Mouse (Mus musculus) cerebellum, adult 9-10 months (tissue): ENCODE measurements around the gene Tmem189.
"Not testable (repeated sequence)": the region's sequence is repeated elsewhere in the genome, so short reads cannot be mapped to it uniquely, and the experiment has no call there.

Experiments used
- DNase-seq: peaks from one replicate; pipeline ENCODE4 v3.0.0; 2022

The Tmem189 gene

DNA sequence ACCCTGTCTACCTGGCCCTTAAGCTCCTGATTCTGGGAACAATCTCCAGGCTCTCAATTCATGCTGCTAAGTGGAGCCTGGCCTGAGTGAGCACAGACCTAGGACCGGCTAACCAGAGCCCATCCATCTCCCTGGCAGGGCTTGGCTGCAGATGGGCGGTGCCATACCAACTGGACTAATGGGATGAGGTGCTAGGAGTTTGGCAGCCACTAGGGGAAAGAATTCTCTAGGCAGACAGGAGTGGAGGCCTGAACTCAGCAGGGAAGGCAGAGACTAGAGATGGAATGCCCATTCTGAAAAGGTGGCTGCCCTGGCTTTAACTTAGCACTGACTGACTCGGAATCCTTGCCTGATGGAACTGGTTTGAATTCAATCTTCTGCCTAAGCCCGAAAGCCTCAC is 43.2 kb downstream of the Tmem189 start:
- no peak for DNase-seq

DNA sequence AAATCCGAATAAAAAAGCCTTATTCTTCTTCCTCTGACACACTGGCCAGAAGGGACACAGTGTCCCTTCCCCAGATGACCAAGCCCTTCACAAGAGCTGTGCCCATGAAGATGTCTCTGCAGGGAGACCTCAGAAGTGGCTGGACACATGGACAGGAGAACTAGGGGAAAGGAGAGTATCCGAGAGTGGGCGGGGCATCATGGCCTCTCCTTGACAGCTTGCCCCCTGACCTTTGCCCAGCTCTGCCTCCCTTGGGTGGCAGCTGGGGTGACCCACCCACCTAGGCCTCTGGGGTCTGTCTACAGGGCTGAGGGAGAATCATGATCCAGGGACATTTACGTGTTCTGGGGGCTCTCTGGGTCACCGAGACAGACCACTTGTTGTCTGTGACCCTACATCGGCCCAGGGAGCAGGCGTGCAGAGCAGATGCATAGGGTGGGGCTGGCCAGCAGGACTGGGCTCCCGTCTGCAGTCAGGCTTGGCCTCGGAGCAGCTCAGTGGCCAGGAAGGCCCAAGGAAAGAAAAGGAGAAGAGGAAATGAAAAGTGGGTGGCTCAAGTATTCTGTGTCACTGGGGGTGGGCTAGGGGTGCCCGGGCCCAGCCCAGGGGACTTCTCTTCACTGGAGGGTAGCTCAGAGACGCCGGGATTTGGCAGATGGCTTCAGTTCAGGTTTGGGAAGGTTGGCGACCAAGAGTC is 46.1 kb downstream of the Tmem189 start:
- not testable (repeated sequence) for DNase-seq

DNA sequence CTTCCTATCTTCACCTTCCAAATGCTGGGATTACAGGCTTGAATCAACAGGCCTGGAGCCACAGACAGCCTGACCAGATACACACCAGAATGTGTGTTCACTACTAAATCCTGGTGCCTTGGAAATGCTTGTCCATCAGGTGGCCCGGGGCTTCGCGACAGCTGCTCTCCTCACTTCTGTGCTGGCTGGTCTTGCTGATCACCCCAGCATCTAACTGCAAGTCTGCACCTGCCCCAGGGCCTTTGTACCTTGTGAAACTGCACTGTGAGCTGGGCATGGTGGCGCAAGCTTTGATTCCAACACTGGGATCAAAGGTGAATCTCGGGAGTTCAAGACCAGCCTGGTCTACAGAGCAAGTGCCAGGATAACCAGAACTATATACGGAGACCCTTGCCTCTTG is 47.5 kb downstream of the Tmem189 start:
- DNase-seq, result no peak

DNA sequence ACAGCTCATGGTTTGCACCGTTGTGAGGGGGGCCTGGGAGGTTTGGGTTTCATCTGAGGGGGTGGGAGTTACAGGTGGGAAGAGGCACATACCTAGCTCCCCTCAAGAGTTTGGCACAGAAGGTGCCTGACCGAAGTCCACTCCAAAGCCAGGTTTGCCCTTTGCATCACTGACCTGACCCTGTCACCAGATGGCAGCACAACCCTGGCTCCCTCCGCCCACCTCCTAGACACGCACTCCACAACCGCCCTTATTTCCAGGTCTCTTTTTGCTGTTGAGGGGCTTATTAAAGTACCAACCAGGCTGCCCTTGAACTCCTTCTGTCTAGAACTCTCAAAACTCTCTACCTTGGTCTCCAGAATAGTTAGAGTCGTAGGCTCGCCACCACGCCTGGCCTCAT is 48.3 kb downstream of the Tmem189 start:
- no peak for DNase-seq

DNA sequence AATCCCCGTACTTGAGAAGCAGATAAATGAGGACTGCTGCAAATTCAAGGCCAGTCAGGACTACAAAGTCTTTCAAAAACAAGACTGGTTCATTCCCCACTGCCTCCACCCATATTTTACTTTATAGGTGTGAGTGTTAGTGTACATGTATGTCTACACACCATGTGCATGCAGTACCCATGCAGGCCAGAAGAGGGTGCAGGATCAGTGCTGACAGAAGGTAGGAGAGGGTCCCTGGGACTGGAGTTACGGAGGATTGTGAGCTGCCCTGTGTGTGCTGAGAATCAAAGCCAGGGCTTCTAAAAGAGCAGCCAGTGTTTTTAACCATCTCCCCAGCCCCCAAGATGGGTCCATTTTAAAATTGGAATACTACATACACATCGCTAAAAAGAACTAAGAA is 49.3 kb downstream of the Tmem189 start:
- no peak for DNase-seq

DNA sequence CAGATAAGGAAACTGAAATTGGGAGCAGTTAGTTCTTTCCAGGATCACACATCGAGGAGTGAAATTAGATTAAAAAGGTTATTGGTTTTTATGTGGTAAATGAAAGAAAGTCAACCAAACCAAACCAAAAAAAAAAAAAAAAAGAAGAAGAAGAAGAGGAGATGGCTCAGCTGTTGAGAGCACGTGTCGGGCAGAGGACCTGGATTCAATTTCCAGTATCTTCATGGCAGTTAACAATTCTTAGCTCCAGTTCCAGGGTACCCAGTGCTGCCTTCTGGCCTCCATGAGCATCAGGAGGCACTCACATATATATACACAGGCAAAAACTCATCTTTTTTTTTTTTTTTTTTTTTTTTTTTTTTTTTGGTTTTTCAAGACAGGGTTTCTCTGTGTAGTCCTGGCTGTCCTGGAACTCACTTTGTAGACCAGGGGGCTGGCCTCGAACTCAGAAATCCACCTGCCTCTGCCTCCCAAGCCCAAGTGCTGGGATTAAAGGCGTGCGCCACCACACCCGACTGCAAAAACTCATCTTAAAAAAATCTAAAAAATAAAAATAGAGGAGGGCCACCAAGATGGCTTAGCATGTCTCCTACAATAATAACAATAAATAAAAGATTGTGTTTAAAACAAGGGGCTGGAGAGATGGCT is 54.6 kb downstream of the Tmem189 start:
- DNase-seq, result peak; percentile 60

DNA sequence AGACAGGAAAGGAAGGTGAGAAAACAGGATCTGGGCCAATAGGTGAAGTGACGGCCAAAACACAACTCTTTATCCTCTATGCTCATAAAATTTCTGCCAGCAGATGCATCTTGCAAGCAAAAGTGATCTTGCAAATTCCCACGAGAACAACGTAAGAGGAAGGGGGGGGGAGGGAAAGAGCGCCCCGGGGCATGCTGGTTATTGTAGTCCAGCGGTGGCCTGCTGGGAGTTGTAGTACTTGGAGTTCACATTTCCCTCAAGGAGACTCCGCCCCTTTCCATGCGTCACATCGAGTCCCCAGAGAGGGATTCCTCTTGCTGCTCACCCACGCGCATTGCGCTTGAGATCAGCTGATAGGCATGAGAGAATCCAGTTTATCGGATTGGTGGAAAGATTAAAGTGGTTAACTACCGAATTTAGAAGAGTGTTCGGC is 55.3 kb downstream of the Tmem189 start:
- peak; percentile 99 for DNase-seq

DNA sequence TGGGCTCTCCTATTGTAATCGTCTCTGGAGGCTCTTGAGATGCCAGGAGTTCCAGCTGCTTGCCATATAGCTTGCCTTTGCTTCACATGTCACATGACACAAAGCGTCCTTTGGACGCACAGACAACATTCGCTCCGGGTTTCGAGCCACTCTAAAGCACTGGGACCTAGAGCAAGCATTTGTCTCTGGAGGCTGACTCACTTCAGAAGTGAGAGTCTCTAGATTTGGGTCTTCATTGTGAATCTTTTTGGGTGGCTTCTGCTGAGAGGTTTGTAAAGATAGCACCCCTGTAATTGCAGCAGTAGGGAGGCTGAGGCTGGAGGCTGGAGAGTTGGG is 56.1 kb downstream of the Tmem189 start:
- no peak for DNase-seq

DNA sequence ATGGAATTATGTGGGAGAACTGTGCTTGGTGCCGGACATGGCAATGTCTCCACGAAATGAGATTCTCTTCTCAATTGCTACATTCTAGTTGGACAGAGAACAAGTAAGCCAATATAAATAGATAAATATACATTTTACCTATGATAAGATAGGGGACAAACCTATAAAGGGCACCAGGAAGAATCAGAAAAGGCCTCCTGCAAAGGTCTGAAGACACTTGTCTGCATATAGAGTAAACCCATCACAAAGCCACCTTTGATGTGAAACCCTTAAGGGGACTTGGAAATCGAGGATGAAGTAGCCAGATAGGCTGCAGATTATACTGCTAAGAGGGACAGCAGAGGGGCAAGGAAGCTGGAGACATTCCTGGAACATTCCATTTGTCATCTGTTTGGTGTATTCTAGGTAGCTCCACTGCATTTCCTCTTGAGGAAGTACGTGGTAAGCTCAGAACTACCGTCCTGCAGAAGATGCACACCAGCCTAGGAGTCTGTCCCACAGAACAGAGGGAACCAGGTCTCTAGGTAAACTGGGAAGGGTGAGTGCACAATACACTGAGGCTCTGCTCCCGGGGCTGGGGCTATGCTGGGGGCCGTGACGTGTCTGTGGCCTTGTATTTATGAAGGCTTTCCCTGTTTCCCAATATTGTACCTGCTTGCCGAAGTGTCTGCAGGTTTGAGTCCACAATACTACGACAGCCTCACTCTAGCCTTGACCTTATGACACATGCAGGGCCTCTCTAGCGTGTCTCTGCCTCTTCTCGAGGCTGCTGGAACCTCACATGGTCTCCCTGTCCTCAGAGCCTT is 56.7 kb downstream of the Tmem189 start:
- DNase-seq, result peak; percentile 70

DNA sequence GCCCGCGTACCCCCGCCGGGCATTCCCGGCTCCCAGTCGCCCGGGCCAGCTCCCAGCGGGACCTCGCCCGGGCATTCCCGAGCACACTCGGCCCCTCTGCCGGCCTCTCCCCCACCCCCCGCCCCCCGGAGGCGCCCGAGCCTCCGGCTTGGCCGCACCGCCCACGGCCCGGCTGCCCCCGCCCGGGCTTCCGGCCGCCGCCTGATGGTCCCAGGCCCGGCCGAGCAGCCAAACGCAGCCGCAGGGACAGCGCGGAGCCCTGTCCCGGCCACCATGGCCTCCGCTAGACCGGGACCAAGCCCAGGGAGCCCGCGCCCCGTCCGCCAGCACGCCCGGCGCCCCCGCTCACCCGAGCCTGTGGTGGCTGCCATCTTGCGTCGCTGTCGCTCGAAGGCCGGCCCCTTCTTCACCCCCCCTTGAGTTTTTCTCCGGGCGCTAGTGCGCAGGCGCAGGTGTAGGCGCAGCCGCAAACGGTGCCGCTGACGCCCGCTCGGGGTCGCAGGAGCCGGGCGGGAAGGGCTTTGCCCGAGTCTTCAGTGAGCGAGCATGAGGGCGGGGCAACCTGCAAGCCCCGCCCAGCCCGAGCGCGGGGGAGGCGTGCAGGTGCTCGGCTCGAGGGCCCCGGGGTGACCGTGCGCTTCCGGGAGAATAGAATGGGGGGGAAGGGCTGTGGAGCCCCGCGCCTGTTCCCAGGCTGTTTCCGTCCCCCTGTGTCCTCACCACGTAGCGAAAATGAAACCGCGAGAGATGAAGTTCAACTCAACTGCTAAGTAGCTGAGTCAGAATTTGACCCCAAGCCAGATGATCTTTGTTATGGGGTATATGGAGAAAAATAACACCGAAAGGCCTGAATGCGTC is 57.8 kb downstream of the Tmem189 start, which contains the start of gene Ube2v1:
Gene Ube2v1 (minus strand): TSS at position 505 of the 858 bp plus-strand sequence.
- peak; percentile 98 for DNase-seq

DNA sequence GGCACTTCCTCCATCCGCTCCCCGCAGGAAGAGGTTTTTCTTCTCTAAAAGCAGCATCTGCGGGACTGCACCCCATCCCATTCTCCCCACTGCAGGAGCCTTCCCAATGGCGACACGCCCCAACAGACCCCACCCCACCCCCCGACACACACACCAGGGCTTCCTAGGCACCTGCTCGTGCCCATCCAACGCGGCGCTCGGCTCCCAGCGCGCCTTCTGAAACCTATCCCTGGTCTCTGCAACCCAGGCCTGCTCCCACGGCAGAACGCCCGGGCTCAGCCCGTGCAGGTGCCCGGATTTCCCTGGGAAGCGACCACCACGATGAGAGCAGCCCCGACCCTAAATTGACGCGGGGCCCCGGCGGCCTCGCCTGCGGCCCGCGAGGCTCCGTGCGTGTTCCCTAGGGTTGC is 58.4 kb downstream of the Tmem189 start:
- peak; percentile 65 for DNase-seq

DNA sequence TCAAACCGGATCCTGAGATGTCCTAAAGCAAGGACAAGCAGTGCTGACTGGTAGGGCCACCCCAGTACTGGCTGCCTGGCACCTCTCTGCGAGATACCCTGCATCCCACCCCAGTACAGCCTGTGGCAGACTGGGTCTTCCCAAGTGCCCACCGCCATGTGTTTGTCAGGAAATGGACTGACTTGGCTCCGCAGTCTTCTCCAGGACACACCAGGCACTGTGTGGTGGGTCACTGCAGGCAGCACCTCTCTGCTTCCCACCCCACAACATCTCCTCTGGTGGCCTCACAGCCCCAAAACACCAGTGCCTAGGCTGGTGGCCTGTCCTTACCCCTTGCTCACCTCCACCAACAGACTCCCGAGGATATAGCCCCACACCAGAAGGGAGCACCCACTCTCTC is 59.2 kb downstream of the Tmem189 start:
- peak; percentile 57 for DNase-seq

DNA sequence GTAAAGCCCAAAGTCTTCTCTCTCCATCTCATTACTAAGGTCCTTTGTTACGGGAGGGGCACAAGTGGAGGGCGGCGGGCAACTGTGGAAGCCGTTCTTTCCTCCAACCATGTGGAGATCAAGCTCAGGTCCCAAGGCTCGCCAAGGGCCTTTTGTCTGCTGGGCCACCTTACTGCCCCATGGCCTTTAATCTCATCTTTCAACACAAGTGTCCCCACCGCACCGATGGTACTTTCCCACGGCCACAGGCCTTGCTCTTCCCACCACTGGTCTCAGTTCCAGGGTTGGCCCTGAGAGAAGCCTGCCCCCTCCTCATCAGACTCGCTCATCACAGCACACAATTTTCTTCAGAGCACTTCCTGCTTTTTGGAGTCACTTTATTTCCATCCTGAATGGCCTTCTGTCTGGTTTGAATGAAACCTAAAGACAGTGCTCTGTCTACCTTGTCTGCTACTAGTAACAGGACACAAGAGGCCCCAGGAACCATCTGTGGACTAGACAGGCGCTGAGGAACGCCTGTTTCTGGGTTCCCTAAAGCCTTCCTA is 59.9 kb downstream of the Tmem189 start:
- DNase-seq, result no peak

DNA sequence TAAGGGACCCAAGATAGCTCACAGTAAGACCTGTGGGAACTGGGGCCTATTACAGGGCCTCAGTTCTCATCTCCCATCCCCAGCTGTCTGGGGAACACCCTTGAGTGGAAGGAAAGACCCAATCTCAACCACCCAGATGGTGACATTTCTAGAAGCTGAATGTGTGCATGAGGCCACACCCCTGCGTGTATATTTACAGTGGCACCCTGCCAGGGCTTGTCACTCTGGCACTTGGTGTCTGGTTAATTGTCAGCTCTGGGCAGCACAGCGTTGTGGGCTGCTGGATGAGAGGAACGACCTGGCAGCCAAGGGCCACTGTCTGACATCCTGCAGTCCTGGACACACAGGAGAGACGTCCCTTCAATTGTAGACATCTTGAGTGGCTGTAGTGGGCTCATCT is 60.8 kb downstream of the Tmem189 start:
- DNase-seq, result no peak

DNA sequence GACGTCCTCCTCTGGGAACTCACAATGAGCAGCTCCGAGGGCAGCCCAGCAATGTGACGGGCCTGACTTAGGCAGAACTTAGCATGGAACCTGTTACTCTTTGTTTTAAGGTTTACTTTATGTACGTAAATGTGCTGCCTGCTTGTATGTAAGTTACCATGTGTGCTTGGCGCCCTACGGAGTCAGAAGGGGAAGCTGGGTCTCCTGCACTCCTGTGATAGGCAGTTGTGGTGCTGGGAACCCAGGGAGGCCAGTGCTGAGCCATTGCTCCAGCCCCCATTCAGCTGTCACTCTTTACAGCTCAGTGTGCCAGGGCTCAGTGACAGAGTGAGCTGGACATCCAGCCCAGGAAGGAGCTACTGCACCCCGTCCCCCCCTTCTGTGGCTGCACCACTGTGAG is 62.6 kb downstream of the Tmem189 start:
- DNase-seq, result no peak

DNA sequence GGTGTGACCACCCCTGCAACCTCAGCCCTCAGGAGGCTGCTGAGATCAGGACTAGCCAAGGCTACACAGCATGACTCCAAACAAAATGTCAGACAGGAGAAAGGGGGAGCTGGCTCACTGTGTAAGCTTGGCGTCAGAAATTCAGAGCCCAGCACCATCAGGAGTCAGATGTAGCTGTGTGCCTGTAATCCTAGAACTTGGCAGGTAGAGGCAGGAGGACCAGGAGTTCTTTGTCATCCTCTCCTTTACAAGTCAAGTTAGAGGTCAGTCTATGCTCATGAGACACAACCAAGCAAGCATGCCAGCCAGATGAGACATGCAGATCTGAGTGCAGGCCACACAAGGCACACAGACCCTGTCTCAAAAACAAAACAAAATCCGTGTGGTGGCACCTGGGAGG is 64.0 kb downstream of the Tmem189 start:
- no peak for DNase-seq

DNA sequence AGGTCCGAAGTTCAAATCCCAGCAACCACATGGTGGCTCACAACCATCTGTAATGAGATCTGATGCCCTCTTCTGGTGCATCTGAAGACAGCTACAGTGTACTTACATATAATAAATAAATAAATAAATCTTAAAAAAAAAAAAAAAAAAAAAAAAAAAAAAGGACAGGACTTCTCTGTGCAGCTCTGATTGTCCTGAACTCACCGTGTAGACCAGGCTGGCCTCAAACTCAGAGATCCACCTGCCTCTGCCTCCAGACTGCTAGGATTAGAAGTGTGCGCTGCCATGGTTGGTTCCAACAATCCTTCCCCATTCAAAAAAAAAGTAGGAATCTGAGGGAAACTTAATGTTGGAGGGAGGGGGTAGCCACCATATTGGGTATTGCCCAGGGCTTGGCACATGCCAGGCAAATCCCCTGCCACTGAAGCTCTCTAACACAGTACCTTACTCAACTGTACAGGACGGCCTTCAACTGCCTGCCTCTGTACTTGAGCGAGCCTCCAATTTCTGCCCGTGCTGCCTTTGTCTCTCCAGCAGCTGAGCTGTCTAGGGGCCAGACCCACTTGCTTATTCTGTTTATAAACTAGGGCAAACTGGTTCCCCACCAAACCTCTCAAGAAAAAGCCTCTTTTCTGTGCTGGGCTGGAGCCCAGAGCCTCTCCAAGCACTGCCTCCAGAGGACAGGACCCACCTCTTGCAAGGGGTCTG is 65.1 kb downstream of the Tmem189 start:
- no peak for DNase-seq

DNA sequence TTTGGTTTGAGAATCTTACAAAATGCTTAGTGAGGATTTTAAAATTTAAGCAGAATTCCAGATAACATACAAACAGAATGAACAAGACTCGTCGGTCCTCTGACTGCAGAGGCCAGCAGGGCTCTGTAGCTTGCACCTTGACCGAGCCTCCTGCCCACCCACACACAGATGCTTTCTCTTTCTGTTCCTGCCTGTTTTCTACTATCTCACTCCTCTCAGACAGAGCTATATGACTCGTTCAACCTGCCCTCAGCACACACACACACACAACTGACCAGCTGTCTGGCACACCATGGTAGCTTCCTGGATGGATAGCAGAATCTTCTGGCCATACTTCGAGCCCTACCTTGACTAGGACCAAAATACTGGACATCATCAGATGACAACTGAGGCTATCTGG is 66.7 kb downstream of the Tmem189 start:
- DNase-seq, result no peak

DNA sequence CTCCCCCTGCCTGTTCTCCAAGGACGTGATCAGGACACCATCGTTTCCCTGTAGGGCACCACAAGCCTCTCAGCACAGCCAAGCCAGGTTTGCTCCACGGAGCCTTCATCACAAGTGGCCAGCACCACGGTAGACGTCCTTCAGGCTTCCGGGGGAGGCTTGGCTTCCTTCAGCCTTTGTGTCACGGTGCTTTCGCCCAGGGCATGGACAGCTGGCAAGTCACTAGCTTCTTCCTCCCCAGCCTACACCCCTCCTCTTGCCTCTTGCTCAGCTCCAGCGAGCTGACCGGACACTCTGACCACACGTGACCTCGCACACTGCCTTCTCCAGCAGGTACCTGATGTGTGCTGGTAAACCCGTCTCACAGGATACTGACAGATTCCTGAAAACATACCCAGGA is 67.3 kb downstream of the Tmem189 start:
- peak; percentile 62 for DNase-seq

DNA sequence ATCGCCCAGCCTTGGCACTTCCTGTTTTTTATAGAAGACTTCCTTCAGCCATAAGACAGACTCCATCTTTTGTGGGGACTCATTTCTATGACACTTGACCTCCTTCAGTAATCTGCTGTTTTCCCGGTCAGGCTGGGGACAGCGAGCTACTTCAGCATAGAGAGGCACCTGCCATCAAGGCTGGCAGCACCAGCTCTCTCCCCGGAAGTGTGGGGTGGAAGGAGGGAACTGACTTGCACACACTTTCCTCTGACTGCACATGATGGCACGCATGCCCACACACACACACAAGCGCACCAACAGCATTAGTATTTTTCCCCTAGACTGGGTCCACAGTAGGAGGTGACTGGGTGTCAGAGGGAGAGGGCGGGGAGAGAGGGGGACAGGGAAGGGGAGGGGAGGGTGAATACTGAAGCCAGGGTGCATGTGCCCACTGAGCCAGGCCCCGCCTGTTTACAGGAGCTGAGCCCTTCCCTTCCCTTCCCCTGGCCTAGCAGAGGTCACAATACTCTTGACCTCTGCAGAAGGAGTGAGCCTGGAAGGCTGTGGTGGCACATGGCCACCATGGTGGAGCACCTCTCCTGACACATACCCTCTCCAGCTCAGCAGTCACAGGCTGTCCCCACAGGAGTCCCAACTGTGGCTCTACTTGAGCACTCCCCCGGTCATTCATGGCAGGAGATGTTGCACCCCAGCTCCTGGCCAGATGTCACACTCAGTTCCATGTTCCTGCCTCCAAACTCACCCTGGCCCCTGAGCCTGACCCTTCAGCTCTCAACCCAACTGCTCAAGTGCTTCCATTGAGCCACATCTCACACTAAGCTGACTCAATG is 68.2 kb downstream of the Tmem189 start:
- no peak for DNase-seq

DNA sequence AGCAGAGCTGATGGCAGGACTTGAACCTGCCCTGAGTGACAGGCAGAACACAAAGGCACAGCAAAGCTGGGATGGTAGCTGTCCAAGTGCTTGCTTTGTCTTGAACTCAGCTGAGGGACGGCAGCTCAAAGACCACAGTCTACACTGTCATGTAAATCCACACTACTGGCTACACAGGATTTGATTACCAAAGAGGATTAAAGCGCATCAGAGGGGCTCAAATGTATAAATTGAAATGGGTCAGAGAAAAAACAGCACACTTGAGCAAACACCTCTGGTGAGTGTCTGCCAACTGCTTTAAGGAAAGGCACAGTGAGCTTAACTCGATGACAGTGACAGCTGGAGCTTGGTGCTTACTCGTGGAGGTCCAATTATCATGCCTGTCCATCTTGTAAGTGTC is 72.2 kb downstream of the Tmem189 start:
- no peak for DNase-seq
